Mouse (Mus musculus): Measurements from ENCODE around the gene Il9.

The Il9 gene

DNA sequence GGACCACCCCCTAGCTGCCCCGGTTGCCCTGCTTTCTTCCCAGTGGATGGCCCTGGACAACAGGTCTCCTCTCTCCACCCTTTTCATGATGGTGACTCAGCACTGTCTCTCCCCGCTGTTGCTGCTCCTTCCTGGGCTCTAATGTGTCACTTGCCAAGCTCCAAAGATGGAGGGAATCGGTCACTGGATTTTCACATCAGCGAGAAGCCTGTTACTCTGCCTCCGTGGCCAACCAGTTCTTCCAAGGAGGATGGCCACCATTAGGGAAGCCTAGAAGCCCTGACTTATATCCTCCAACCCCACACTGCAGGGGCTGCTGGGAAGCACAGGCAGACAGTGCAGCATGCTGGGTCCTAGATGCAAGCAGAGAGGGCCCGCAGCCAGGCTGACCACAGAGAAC, 10.8 kb downstream of the Il9 start:
- DNase-seq: no peak

- no peak for DNase-seq
These were observed 13.5 kb downstream of the Il9 start for GRCm38 (mm10) chr13:56468536-56468935.

- DNase-seq: no peak
These were observed 14.3 kb downstream of the Il9 start for GRCm38 (mm10) chr13:56467786-56468185.

DNA sequence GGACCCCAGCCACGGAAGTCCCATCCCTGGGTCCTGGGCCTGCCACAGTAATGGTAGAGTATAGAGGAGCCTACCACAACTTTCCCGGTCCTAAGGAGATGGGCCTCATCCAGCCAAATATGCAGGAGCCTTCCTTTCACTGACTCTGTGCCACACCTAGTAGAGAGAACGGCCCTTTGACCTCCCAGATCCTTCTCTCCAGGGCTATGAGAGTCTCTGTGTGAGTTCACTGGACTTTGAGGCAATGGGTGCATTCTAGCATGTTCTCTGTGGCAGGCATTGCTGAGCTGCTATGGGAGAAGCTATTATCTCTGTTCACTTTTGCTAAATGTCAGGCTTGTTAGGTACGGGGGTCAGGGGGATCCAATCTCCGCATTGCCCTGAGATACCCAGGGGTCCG, 18.3 kb downstream of the Il9 start:
- peak; percentile 37 to 41 for DNase-seq

GRCm38 (mm10) chr13:56463261-56463660, 18.8 kb downstream of the Il9 start:
- peak; percentile 56 to 78 for DNase-seq

- DNase-seq: no peak
These were observed 19.3 kb downstream of the Il9 start for GRCm38 (mm10) chr13:56462791-56463190.

DNA sequence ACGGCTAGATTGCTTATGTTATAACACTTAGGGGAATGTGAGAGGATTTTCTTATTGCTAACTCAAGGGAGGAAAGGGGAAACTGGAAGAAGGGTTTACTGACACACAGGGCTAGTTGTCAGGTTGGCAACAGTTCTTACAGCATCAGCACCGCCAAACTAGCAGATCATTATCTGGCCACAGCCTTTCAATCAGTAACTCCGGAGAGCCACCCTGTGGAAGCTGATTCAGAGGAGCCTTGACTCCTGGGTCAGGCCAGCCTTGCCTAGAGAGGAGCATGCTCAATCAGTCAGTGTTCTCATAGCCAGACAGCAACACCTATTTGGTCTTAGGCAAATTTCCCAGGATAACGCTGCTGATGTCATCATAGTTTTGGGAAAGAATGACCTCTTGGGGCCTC, 20.6 kb downstream of the Il9 start:
- DNase-seq: peak; percentile 78 to 88

DNA sequence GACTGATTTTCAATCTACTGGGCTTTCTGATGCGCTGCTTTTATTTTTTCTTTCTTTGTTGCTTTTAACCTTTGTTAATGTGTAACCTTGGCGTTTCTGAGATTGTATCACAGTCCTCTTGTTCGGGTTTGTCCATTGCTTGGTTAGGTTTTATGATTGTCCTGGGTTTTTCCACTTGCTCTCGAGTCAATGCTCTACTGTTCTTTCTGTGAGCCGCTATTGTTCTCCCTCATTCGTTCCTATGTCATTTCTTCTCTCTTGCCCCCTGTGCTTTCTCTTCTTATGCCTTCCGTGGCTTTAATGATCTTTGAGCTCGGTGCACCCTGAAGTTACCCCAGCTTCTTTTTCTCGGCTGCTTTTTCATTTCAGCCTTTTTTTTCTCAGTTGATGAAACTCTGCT, 24.0 kb downstream of the Il9 start:
- peak; percentile 22 to 62 for DNase-seq

DNA sequence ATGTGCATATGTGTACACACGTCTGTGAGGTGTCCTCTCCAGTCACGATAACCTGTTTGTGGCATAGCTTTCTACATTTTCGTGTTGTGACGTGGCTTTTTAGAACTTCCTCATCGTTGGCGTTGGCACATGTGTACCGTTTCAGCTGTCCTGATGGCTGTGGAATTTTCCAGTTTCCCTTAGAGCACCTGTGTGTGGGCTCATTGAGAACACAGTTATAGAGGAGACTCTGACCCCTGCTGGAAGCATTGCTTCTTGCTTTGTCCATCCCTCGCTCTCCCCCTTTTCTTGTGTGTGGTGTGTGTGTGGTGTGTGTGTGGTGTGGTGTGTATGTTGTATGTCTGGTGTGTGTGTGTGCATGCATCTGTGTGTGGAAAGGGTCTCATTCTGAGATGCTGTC, 32.0 kb downstream of the Il9 start:
- peak; percentile 42 to 49 for DNase-seq

DNA sequence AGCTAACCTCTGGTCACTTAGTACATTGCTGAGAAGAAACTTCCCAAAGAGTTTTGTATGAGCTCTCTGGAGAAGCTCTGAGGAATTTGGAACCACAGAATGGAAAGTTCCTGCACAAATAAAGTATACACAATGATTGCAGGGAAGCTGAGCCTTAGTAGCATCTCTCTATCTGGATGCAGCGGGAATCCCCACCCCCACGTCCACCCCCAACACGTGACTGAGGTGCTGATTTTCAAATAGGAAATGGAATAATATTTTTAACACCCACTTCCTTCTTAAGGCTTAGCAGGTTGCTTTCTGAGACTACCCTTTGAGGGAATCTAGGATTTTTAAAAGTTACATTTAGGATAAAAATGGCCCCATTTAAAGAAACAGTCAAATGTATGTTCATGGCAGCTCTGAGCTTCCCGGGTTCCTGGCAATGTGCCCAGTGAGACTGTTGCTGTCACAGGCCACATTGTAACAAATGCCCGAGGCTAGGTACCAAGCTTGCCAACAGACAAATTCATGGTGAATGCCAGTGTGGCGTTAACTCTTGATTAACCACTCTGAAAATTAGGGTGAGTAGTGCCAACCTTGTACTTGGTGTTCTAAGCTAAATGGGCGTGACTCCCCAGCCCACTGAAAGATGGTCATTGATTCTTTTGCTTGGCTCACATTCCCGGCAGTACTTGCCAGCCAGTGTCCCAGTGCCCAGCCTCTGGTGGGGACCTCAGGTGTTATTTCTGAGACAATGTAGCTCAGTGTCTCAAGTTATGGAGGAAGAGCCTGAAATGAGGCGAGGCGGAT, 32.6 kb downstream of the Il9 start:
- DNase-seq: peak; percentile 60 to 69

GRCm38 (mm10) chr13:56444996-56445395, 37.0 kb downstream of the Il9 start:
- DNase-seq: no peak

DNA sequence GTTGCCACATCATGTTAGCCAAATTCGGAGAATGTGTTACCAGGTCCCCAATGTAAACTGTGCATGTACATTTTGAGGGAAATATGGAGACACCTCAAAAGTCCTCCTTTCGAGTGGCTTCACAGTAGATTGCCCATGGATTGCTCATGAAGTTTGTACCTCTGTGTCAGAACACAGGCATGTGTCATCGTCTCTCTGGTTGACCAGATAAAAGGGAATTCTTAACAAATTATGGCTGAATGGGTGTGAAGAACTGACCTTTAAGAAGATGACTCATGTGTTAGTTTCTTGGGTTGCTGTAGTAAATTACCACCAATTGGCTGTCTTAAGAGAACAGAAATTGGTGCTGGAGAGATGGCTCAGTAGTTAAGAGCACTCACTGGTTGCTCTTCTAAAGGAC, 37.9 kb downstream of the Il9 start:
- DNase-seq: no peak

DNA sequence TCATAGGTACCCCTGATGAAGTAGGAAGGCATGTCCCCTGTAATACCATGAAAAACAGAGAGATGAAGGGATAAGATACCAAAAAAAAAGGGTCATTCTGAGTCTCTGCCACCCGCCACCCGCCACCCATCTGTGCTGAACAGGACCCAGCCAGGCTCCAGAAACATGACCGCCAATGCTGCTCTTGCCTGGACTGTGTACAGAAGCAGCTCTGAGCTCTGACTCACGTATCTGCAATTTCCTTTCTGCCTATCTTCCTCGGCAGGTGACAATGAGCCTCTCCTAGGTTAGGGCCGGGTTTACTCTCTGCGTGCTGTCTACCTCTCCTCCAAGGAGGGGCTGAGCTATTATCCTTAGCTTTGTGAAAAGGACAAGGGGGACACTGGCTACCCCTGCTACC, 38.6 kb downstream of the Il9 start:
- no peak for DNase-seq

- peak; percentile 83 to 89 for DNase-seq
These were observed 43.6 kb downstream of the Il9 start, which contains the start of gene Slc25a48 for GRCm38 (mm10) chr13:56438211-56439075. Gene Slc25a48 (plus strand): TSS chr13:56438355.

DNA sequence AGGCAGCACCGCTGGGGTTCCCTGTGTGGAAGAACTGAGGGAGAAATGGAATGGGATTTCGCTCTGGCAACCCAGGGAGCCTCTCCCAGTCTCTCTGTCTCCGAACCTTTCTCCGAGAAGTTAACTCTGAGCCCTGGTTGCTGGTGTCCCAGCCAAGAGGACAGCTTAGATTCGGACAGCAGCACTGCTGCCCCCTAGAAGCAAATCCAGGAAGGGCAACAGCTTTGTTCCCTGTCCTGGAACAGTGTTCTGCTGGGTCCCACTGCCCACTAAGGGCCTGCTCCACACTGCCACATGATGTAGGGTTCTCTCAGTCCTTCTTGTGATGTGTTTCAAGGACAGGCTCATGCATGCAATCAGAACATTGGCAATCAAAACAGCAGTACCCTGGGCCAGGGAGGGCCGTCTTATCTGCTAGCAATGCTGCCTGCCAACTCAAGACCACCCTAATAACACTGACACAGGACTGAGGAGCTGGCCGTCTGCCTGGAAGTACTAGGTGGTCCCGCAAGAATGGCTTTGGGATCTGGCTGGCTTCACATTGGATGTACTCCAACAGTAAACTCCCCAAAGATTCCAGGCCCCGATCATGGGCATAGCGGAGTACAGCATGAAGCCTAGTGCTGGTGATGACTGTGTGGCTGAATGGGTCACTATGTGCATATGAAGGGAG, 46.3 kb downstream of the Il9 start:
- DNase-seq: peak in 1 of 2 experiments; percentile 34

- DNase-seq: peak; percentile 89 to 93
These were observed 47.7 kb downstream of the Il9 start for GRCm38 (mm10) chr13:56434311-56434751.

- DNase-seq: peak in 1 of 2 experiments; percentile 79
These were observed 48.6 kb downstream of the Il9 start for GRCm38 (mm10) chr13:56433466-56433865.

- DNase-seq: no peak
These were observed 49.5 kb downstream of the Il9 start for GRCm38 (mm10) chr13:56432496-56432895.
